Mouse (Mus musculus): ENCODE results near the gene Zdbf2. TPM values are rescaled to one million over a fixed set of nuclear protein-coding genes. Genes with fewer than 3 reads are reported as not detected.

Gene Zdbf2
- polyA plus RNA-seq (2014; fragmentation: Nextera tagmentation; extraction: Ambion mirVana): 10.8 and 12.2 TPM in 2 replicates

- ATAC-seq (ENCODE audit: insufficient read depth, low FRiP score, low TSS enrichment) (peak; percentile 87), DNase-seq (ENCODE audit: low spot score) (peak; percentile 75)
- Histone ChIP-seq H3K4me3 (ENCODE audit: low read depth, low read length) (peak within 1 kb of the TSS; percentile 52), H3K9ac (ENCODE audit: low read length) (peak within 1 kb of the TSS; percentile 72), H3K4me1 (ENCODE audit: control insufficient read depth, insufficient read depth, low read length) (no peaks in the 10 kb centered on the region), H3K4me2 (ENCODE audit: low read depth) (peak within 1 kb of the TSS; percentile 49), H3K27me3 (ENCODE audit: control insufficient read depth, insufficient read depth, low read length) (peaks cover 76% of the 10 kb centered on the region), H3K36me3 (ENCODE audit: control insufficient read depth, insufficient read depth, low read length) (no peaks in the 10 kb centered on the region), H3K27ac (ENCODE audit: low read depth, low read length) (peak within 1 kb of the TSS; percentile 63; the same call in 1 of the 2 replicates), H3K9me3 (ENCODE audit: control insufficient read depth, low read length) (no peaks in the 10 kb centered on the region)
- 0% methylated on average over 46 of the region's 49 CpGs for WGBS
Measured at GRCm38 (mm10) chr1:63272741-63273338, at the start of gene Zdbf2. Zdbf2 (plus strand) TSS chr1:63273265.

GRCm38 (mm10) chr1:63225009-63225408 is 48.1 kb upstream of the Zdbf2 start:
- no peaks in the 10 kb centered on the region for H3K4me1 ChIP-seq (ENCODE audit: control insufficient read depth, insufficient read depth, low read length)
- 88% methylated on average over 4 of the region's 4 CpGs for WGBS
- no peak overlapping the region for H3K4me2 ChIP-seq (ENCODE audit: low read depth)
- H3K27me3 ChIP-seq (ENCODE audit: control insufficient read depth, insufficient read depth, low read length): no peaks in the 10 kb centered on the region
- no peaks in the 10 kb centered on the region for H3K36me3 ChIP-seq (ENCODE audit: control insufficient read depth, insufficient read depth, low read length)
- H3K4me3 ChIP-seq (ENCODE audit: low read depth, low read length): no peak overlapping the region
- DNase-seq (ENCODE audit: low spot score) (no peak), ATAC-seq (ENCODE audit: insufficient read depth, low FRiP score, low TSS enrichment) (no peak)
- H3K9me3 ChIP-seq (ENCODE audit: control insufficient read depth, low read length): no peaks in the 10 kb centered on the region
- H3K9ac ChIP-seq (ENCODE audit: low read length): no peak overlapping the region
- H3K27ac ChIP-seq (ENCODE audit: low read depth, low read length): no peak overlapping the region

- DNase-seq (ENCODE audit: low spot score) (peak; percentile 51), ATAC-seq (ENCODE audit: insufficient read depth, low FRiP score, low TSS enrichment) (no peak)
- H3K36me3 ChIP-seq (ENCODE audit: control insufficient read depth, insufficient read depth, low read length): no peaks in the 10 kb centered on the region
- H3K4me3 ChIP-seq (ENCODE audit: low read depth, low read length): no peak overlapping the region
- no peaks in the 10 kb centered on the region for H3K27me3 ChIP-seq (ENCODE audit: control insufficient read depth, insufficient read depth, low read length)
- 16% methylated on average over 7 of the region's 7 CpGs for WGBS
- no peak overlapping the region for H3K4me2 ChIP-seq (ENCODE audit: low read depth)
- no peak overlapping the region for H3K27ac ChIP-seq (ENCODE audit: low read depth, low read length)
- H3K9me3 ChIP-seq (ENCODE audit: control insufficient read depth, low read length): no peaks in the 10 kb centered on the region
- H3K9ac ChIP-seq (ENCODE audit: low read length): no peak overlapping the region
- H3K4me1 ChIP-seq (ENCODE audit: control insufficient read depth, insufficient read depth, low read length): no peaks in the 10 kb centered on the region
Measured at GRCm38 (mm10) chr1:63225890-63226289, 47.2 kb upstream of the Zdbf2 start.

GRCm38 (mm10) chr1:63227241-63227640 is 45.8 kb upstream of the Zdbf2 start:
- 69% methylated on average over 5 of the region's 5 CpGs for WGBS
- Histone ChIP-seq H3K4me1 (ENCODE audit: control insufficient read depth, insufficient read depth, low read length) (no peaks in the 10 kb centered on the region), H3K4me2 (ENCODE audit: low read depth) (no peak overlapping the region), H3K9me3 (ENCODE audit: control insufficient read depth, low read length) (no peaks in the 10 kb centered on the region), H3K36me3 (ENCODE audit: control insufficient read depth, insufficient read depth, low read length) (no peaks in the 10 kb centered on the region), H3K4me3 (ENCODE audit: low read depth, low read length) (no peak overlapping the region), H3K27ac (ENCODE audit: low read depth, low read length) (no peak overlapping the region), H3K27me3 (ENCODE audit: control insufficient read depth, insufficient read depth, low read length) (no peaks in the 10 kb centered on the region), H3K9ac (ENCODE audit: low read length) (no peak overlapping the region)
- ATAC-seq (ENCODE audit: insufficient read depth, low FRiP score, low TSS enrichment): no peak
- DNase-seq (ENCODE audit: low spot score): no peak

- H3K36me3 ChIP-seq (ENCODE audit: control insufficient read depth, insufficient read depth, low read length): no peaks in the 10 kb centered on the region
- no peak for DNase-seq (ENCODE audit: low spot score)
- H3K27ac ChIP-seq (ENCODE audit: low read depth, low read length): no peak overlapping the region
- no peak overlapping the region for H3K4me2 ChIP-seq (ENCODE audit: low read depth)
- no peak overlapping the region for H3K4me3 ChIP-seq (ENCODE audit: low read depth, low read length)
- no peak for ATAC-seq (ENCODE audit: insufficient read depth, low FRiP score, low TSS enrichment)
- no peaks in the 10 kb centered on the region for H3K27me3 ChIP-seq (ENCODE audit: control insufficient read depth, insufficient read depth, low read length)
- H3K9ac ChIP-seq (ENCODE audit: low read length): no peak overlapping the region
- H3K4me1 ChIP-seq (ENCODE audit: control insufficient read depth, insufficient read depth, low read length): no peaks in the 10 kb centered on the region
- H3K9me3 ChIP-seq (ENCODE audit: control insufficient read depth, low read length): no peaks in the 10 kb centered on the region
- 27% methylated on average over 5 of the region's 5 CpGs for whole genome bisulfite sequencing
Measured at GRCm38 (mm10) chr1:63237371-63237770, 35.7 kb upstream of the Zdbf2 start.

- H3K4me1 ChIP-seq (ENCODE audit: control insufficient read depth, insufficient read depth, low read length): no peaks in the 10 kb centered on the region
- no peak overlapping the region for H3K9ac ChIP-seq (ENCODE audit: low read length)
- H3K27ac ChIP-seq (ENCODE audit: low read depth, low read length): no peak overlapping the region
- no peaks in the 10 kb centered on the region for H3K36me3 ChIP-seq (ENCODE audit: control insufficient read depth, insufficient read depth, low read length)
- no peak overlapping the region for H3K4me3 ChIP-seq (ENCODE audit: low read depth, low read length)
- no peak for DNase-seq (ENCODE audit: low spot score)
- 54% methylated on average over 4 of the region's 4 CpGs for WGBS
- no peak overlapping the region for H3K4me2 ChIP-seq (ENCODE audit: low read depth)
- no peak for ATAC-seq (ENCODE audit: insufficient read depth, low FRiP score, low TSS enrichment)
- H3K9me3 ChIP-seq (ENCODE audit: control insufficient read depth, low read length): no peaks in the 10 kb centered on the region
- no peaks in the 10 kb centered on the region for H3K27me3 ChIP-seq (ENCODE audit: control insufficient read depth, insufficient read depth, low read length)
Measured at GRCm38 (mm10) chr1:63239305-63239704, 33.8 kb upstream of the Zdbf2 start.

GRCm38 (mm10) chr1:63239751-63240150 is 33.3 kb upstream of the Zdbf2 start:
- no peak overlapping the region for H3K9ac ChIP-seq (ENCODE audit: low read length)
- H3K4me1 ChIP-seq (ENCODE audit: control insufficient read depth, insufficient read depth, low read length): no peaks in the 10 kb centered on the region
- no peaks in the 10 kb centered on the region for H3K9me3 ChIP-seq (ENCODE audit: control insufficient read depth, low read length)
- H3K4me3 ChIP-seq (ENCODE audit: low read depth, low read length): no peak overlapping the region
- H3K27ac ChIP-seq (ENCODE audit: low read depth, low read length): no peak overlapping the region
- 90% methylated on average over 8 of the region's 8 CpGs for WGBS
- no peaks in the 10 kb centered on the region for H3K36me3 ChIP-seq (ENCODE audit: control insufficient read depth, insufficient read depth, low read length)
- no peaks in the 10 kb centered on the region for H3K27me3 ChIP-seq (ENCODE audit: control insufficient read depth, insufficient read depth, low read length)
- no peak overlapping the region for H3K4me2 ChIP-seq (ENCODE audit: low read depth)
- ATAC-seq (ENCODE audit: insufficient read depth, low FRiP score, low TSS enrichment) (no peak), DNase-seq (ENCODE audit: low spot score) (no peak)

- DNase-seq (ENCODE audit: low spot score) (no peak), ATAC-seq (ENCODE audit: insufficient read depth, low FRiP score, low TSS enrichment) (no peak)
- H3K4me3 ChIP-seq (ENCODE audit: low read depth, low read length): no peak overlapping the region
- H3K36me3 ChIP-seq (ENCODE audit: control insufficient read depth, insufficient read depth, low read length): no peaks in the 10 kb centered on the region
- no peak overlapping the region for H3K9ac ChIP-seq (ENCODE audit: low read length)
- no peak overlapping the region for H3K4me2 ChIP-seq (ENCODE audit: low read depth)
- 0 out of 2 replicates have a peak, but pooled peaks cover 5% of the 10 kb centered on the region for H3K4me1 ChIP-seq (ENCODE audit: control insufficient read depth, insufficient read depth, low read length)
- H3K27ac ChIP-seq (ENCODE audit: low read depth, low read length): no peak overlapping the region
- 60% methylated on average over 4 of the region's 4 CpGs for WGBS
- no peaks in the 10 kb centered on the region for H3K9me3 ChIP-seq (ENCODE audit: control insufficient read depth, low read length)
- peaks cover 20% of the 10 kb centered on the region for H3K27me3 ChIP-seq (ENCODE audit: control insufficient read depth, insufficient read depth, low read length)
Measured at GRCm38 (mm10) chr1:63243854-63244253, 29.2 kb upstream of the Zdbf2 start.

- peaks cover 48% of the 10 kb centered on the region for H3K27me3 ChIP-seq (ENCODE audit: control insufficient read depth, insufficient read depth, low read length)
Measured at GRCm38 (mm10) chr1:63246862-63247521, 26.1 kb upstream of the Zdbf2 start.

More at GRCm38 (mm10) chr1:63246862-63247521, 26.1 kb upstream of the Zdbf2 start:
- Histone ChIP-seq H3K9me3 (ENCODE audit: control insufficient read depth, low read length) (no peaks in the 10 kb centered on the region), H3K4me1 (ENCODE audit: control insufficient read depth, insufficient read depth, low read length) (0 out of 2 replicates have a peak, but pooled peaks cover 5% of the 10 kb centered on the region), H3K27ac (ENCODE audit: low read depth, low read length) (no peak overlapping the region), H3K36me3 (ENCODE audit: control insufficient read depth, insufficient read depth, low read length) (no peaks in the 10 kb centered on the region), H3K4me2 (ENCODE audit: low read depth) (peak overlapping the region; percentile 58), H3K9ac (ENCODE audit: low read length) (no peak overlapping the region; the same call in 1 of the 2 replicates), H3K4me3 (ENCODE audit: low read depth, low read length) (peak overlapping the region; percentile 21)
- ATAC-seq (ENCODE audit: insufficient read depth, low FRiP score, low TSS enrichment): peak; percentile 76
- 2% methylated on average over 16 of the region's 16 CpGs for WGBS
- peak; percentile 79 for DNase-seq (ENCODE audit: low spot score)
